Mouse (Mus musculus): ENCODE data around the gene Rtn3. TPM values are rescaled to one million over a fixed set of nuclear protein-coding genes. Genes with fewer than 3 reads are reported as not detected.

Gene Rtn3
- total and polyA plus RNA-seq, 3 experiments = 33.2 to 189 (median 62.7) TPM

DNA sequence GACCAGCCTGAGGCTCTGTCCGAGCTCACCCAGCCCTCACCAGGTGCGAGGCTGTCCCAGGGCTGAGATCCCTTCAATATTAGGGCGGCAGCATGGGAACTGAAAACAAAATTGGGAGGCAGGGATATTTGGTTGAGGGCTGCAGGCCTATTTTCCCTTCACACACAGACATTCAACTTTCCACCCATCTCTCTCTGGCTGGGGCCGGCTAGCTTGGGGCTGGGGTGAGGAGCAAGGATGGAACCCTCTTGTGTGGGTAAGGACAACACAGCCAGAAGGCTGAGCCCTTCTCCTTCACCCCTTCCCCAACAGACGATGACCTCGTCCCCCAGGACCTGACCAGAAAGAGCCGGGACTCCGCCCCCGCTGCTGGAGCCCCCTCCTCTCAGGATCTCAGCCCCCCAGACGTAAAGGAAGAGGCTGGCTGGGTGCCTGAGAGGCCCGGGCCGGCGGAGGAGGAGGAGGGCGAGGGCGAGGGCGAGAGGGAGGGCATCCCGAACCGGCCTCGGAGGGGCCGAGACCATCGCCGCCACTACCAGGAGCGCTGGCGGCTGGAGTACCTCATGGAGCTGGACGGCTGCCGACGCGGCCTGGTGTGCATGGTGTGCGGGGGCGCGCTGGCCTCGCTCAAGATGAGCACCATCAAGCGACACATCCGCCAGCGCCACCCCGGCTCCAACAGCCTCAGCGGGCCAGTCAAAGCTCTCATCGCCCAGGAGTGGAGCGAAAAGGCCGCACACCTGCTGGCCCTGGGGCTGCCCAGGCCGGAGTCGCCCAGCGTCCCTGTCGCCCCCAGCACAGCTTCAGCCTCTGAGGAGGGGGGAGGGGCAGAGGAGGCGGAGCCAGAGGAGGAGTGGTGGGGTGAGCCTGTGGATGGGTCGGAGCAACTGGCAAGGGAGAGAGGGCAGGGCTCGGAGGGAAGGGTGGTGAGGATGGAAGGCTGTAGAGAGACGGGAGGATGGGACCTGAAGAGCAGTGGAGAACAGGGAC is 61.2 kb downstream of the Rtn3 start:
- ATAC-seq (ENCODE audit: extremely low read depth, insufficient number of reproducible peaks, low FRiP score, poor library complexity, severe bottlenecking) (no peak), DNase-seq (ENCODE audit: low spot score) (no peak)
- Histone ChIP-seq H3K4me1 (ENCODE audit: insufficient read depth, low read depth, low read length) (peaks cover 30% of the 10 kb centered on the region), H3K9me3 (replicated peaks) (peaks cover 10% of the 10 kb centered on the region), H3K36me3 (replicated peaks) (peaks cover 75% of the 10 kb centered on the region), H3K27me3 (ENCODE audit: insufficient read depth, low read length) (peaks cover 9% of the 10 kb centered on the region; the same call in 1 of the 2 replicates), H3K4me3 (ENCODE audit: low read depth, low read length) (no peak overlapping the region)
- TF ChIP-seq POLR2AphosphoS5 (IDR thresholded peaks at IDR 0.05; ENCODE audit: insufficient replicate concordance, low read depth, low read length) (no peak), GATA1 (IDR thresholded peaks at IDR 0.05; ENCODE audit: borderline replicate concordance, low read length) (no peak), TAL1 (conservative IDR thresholded peaks at IDR 0.05; ENCODE audit: low read depth, low read length) (no peak), GATA2 (IDR thresholded peaks at IDR 0.05; ENCODE audit: borderline replicate concordance, low read depth, low read length) (no peak), CTCF (IDR thresholded peaks at IDR 0.05; ENCODE audit: low read depth, low read length) (no peak)

DNA sequence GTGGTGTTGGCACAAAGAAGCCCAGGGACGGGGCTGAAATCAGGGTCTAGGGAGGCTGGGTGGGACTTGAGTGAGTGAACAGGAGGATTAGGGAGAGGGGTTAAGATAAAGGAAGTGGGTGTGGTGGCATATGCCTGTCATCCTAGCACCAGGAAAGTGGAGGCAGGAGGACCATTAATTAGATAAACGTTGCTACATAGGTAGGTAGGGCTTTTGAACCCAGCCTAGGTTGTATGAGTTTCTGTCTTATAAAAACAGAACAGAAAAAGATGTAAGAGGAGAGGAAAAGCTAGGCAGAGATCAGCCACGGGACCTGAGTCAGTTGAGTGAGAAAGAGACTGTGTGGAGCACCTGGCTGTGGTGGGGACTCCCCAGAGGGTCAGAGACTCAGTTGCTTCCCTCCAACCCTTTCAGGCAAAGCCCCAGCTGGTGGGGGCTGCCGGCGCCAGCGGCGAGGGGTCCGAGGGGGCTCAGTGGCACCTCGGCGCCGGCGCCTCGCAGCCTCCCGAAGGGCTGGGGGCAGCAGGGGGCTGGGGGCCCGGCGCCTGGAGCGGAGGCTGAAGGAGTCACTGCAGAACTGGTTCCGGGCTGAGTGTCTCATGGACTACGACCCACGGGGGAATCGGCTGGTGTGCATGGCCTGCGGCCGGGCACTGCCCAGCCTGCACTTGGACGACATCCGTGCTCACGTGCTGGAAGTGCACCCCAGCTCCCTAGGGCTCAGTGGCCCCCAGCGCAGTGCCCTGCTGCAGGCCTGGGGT is 62.1 kb downstream of the Rtn3 start:
- Histone ChIP-seq H3K27me3 (ENCODE audit: insufficient read depth, low read length) (peaks cover 17% of the 10 kb centered on the region), H3K4me3 (ENCODE audit: low read depth, low read length) (no peak overlapping the region), H3K4me1 (ENCODE audit: insufficient read depth, low read depth, low read length) (peaks cover 36% of the 10 kb centered on the region), H3K9me3 (replicated peaks) (peaks cover 10% of the 10 kb centered on the region), H3K36me3 (replicated peaks) (peaks cover 66% of the 10 kb centered on the region)
- DNase-seq (ENCODE audit: low spot score) (no peak), ATAC-seq (ENCODE audit: extremely low read depth, insufficient number of reproducible peaks, low FRiP score, poor library complexity, severe bottlenecking) (no peak)
- TF ChIP-seq POLR2AphosphoS5 (IDR thresholded peaks at IDR 0.05; ENCODE audit: insufficient replicate concordance, low read depth, low read length) = no peak
- TF ChIP-seq CTCF (IDR thresholded peaks at IDR 0.05; ENCODE audit: low read depth, low read length) = no peak
- TF ChIP-seq TAL1 (conservative IDR thresholded peaks at IDR 0.05; ENCODE audit: low read depth, low read length) = no peak
- TF ChIP-seq GATA1 (IDR thresholded peaks at IDR 0.05; ENCODE audit: borderline replicate concordance, low read length) = no peak
- TF ChIP-seq GATA2 (IDR thresholded peaks at IDR 0.05; ENCODE audit: borderline replicate concordance, low read depth, low read length) = no peak

DNA sequence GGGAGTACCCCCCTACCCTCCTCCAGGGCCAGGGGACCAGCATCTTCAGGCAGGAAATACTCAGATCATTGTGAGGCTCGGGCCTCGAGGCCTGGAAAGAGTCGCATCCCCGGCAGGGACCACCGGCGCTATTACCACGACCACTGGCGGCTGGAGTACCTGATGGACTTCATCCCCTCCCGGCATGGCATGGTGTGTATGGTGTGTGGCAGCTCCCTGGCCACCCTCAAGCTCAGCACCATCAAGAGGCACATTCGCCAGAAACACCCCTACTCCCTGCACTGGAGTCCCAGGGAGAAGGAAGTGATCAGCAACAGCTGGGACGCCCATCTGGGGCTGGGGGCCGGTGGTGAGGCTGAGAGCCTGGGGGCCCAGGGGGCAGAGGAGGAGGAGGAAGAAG is 63.0 kb downstream of the Rtn3 start:
- ATAC-seq (ENCODE audit: extremely low read depth, insufficient number of reproducible peaks, low FRiP score, poor library complexity, severe bottlenecking) (no peak), DNase-seq (ENCODE audit: low spot score) (no peak)
- no peak for TF ChIP-seq POLR2AphosphoS5 (IDR thresholded peaks at IDR 0.05; ENCODE audit: insufficient replicate concordance, low read depth, low read length)
- no peak for TF ChIP-seq GATA2 (IDR thresholded peaks at IDR 0.05; ENCODE audit: borderline replicate concordance, low read depth, low read length)
- TF ChIP-seq TAL1 (conservative IDR thresholded peaks at IDR 0.05; ENCODE audit: low read depth, low read length) = no peak
- TF ChIP-seq CTCF (IDR thresholded peaks at IDR 0.05; ENCODE audit: low read depth, low read length) = no peak
- no peak for TF ChIP-seq GATA1 (IDR thresholded peaks at IDR 0.05; ENCODE audit: borderline replicate concordance, low read length)
- Histone ChIP-seq H3K27me3 (ENCODE audit: insufficient read depth, low read length) (peaks cover 26% of the 10 kb centered on the region), H3K4me3 (ENCODE audit: low read depth, low read length) (no peak overlapping the region; the same call in 1 of the 2 replicates), H3K4me1 (ENCODE audit: insufficient read depth, low read depth, low read length) (peaks cover 36% of the 10 kb centered on the region), H3K9me3 (replicated peaks) (peaks cover 10% of the 10 kb centered on the region), H3K36me3 (replicated peaks) (peaks cover 59% of the 10 kb centered on the region)

DNA sequence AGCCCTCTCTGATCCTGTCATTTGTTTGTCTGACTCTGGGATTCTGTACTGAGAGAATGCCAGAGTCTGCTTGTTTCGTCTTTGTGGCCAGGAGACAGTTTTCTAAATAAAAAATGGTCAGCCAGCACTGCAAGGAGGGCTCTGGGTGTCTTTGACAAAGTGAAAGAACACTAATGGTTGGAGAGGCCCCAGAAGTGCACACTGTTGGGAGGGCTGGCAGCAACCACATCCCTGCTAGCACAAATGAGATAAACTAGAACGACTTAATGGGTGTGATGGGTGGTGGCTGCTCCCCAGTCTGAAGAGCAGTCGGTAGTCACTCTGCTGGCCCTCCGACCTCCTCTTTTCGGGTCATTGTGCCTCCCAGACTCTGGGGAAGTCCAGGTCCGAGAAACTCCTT is 63.9 kb downstream of the Rtn3 start:
- ATAC-seq (ENCODE audit: extremely low read depth, insufficient number of reproducible peaks, low FRiP score, poor library complexity, severe bottlenecking) = no peak
- peaks cover 50% of the 10 kb centered on the region for H3K36me3 ChIP-seq (replicated peaks)
- TF ChIP-seq CTCF (IDR thresholded peaks at IDR 0.05; ENCODE audit: low read depth, low read length) (no peak), GATA2 (IDR thresholded peaks at IDR 0.05; ENCODE audit: borderline replicate concordance, low read depth, low read length) (no peak), GATA1 (IDR thresholded peaks at IDR 0.05; ENCODE audit: borderline replicate concordance, low read length) (no peak), TAL1 (conservative IDR thresholded peaks at IDR 0.05; ENCODE audit: low read depth, low read length) (no peak), POLR2AphosphoS5 (IDR thresholded peaks at IDR 0.05; ENCODE audit: insufficient replicate concordance, low read depth, low read length) (no peak)
- peak overlapping the region; percentile 42; the same call in 1 of the 2 replicates for H3K4me3 ChIP-seq (ENCODE audit: low read depth, low read length)
- peaks cover 36% of the 10 kb centered on the region for H3K4me1 ChIP-seq (ENCODE audit: insufficient read depth, low read depth, low read length)
- peaks cover 34% of the 10 kb centered on the region for H3K27me3 ChIP-seq (ENCODE audit: insufficient read depth, low read length)
- no peak for DNase-seq (ENCODE audit: low spot score)
- H3K9me3 ChIP-seq (replicated peaks) = peaks cover 10% of the 10 kb centered on the region

DNA sequence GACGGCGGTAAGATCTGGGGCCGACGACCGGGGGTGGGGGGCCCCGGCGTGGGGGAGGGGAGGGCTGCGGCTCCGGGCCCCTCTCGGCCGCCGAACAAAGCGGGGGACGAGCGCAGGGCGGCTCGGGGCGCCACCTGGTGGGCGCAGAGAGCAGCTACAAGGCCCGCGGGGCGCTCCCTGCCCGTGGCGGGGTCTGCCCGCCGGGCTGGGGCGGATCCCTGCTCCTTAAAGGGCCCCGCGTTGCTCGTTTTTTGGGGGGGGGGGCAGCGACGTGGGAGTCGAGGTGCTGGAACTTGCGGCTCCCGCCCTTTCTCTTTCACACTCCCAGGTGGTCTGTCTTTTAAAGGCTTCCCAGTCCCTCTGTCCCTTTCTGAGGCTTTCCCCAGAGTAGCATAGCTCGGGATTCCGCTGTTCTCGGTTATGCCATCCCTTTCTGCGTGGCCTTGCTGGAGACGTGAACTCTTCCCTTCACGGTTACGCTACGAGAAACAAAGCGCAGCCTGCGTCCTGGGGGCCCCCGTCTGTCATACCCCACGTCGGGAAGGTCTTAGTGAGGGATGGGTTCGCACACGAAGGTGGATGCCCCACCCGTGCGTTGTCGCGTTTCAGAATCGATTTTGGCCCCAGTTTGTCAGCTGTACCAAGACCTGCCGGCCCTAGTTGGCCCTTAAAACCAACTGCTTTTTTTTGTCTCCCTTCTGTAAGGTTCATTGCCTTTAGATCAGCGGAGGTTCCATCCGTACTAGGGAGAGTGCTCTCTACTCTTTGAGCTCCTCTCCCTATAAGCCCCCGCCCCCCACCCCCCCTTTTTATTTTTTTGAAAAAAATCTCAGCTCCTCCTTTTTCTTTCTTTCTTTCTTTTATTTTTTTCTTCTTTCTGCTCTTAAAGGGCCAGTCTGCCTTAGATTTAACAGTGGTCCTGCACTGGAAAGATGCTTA is 64.9 kb downstream of the Rtn3 start:
- DNase-seq (ENCODE audit: low spot score) = peak; percentile 79
- H3K4me1 ChIP-seq (ENCODE audit: insufficient read depth, low read depth, low read length) = peaks cover 36% of the 10 kb centered on the region

More for the DNA sequence above, 64.9 kb downstream of the Rtn3 start:
- Histone ChIP-seq H3K4me3 (ENCODE audit: low read depth, low read length) (peak overlapping the region; percentile 77), H3K27me3 (ENCODE audit: insufficient read depth, low read length) (peaks cover 40% of the 10 kb centered on the region), H3K9me3 (replicated peaks) (peaks cover 10% of the 10 kb centered on the region), H3K36me3 (replicated peaks) (peaks cover 40% of the 10 kb centered on the region)
- ATAC-seq (ENCODE audit: extremely low read depth, insufficient number of reproducible peaks, low FRiP score, poor library complexity, severe bottlenecking) = no peak
- TF ChIP-seq CTCF (IDR thresholded peaks at IDR 0.05; ENCODE audit: low read depth, low read length) (peak; percentile 62; the same call in 1 of the 2 replicates), GATA1 (IDR thresholded peaks at IDR 0.05; ENCODE audit: borderline replicate concordance, low read length) (no peak)
